Mouse (Mus musculus): ENCODE data around the gene Asb6.

DNA sequence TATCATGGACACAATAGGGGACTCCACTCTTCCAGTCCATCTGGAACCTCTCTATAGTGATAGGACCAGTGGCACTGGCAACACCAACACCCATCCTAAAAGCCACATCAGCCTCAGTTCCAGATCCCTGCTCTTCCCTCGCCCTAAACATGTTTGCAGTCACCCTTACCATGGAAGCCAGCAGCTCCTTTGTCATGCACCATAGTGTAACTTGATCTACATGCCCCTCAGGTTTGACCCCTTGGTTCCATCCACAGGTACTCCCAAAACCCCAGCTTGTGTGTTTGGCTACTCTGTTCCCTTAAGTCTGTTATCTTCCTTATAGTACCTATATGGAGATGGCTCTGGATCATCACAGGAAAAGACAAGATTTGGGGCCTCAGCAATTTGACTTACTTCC is 13.8 kb downstream of the Asb6 start:
- TF ChIP-seq CTCF (IDR thresholded peaks at IDR 0.05; ENCODE audit: extremely low read depth, insufficient read length, insufficient replicate concordance, low read depth, low read length) (no peak), POLR2A (IDR thresholded peaks at IDR 0.05; ENCODE audit: low read depth, low read length) (no peak)

Data from small intestine, adult 2 months (tissue).